Mouse (Mus musculus) cerebellum, postnatal 14 days (tissue): ENCODE measurements at regions not wholly inside any gene's neighbourhood (a gene's known extent, or its start where the extent isn't known, plus 50 kb on each side); places are given as distances from the start of the nearest gene placed in this dataset.

Experiments
- DNase-seq, 2 experiments: peaks; one replicate each; pipeline ENCODE4 v3.0.0; 2021; ENCODE audit warnings: mixed read lengths in 2 of 2

DNA sequence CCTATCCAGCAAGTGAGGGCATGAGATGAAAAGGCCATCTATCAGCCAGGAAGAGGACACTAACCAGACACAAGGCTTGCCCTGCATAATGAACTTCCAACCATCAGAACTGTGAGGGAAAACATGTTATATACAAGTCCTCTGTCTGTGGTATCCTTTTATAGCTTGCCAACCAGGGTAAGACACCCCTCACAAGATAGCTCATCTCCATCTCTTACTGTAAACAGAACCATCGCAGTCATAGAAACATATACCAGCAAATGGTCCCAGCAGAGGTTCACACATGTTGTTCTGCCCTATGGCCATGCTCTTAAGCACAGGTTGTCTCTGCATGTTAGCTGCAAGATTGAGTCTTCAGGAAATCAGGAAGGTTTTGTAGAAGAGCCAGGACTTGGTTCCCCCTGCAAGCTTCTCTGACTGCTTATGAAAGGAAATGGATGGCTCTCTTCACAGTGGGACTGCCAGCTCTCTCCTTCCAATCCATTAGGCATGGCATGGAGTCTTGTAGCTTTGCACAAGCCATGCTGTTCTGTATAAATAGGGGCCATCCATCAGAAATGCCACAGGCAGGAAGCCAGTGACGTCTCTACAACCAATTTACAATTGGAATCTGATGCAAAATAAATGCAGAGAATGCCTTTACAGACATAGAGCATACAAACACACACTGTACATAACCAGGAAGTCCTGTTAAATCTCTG lies 1514.0 kb upstream of the Lrrc6 start:
- peak; percentile 76 to 80 for DNase-seq

DNA sequence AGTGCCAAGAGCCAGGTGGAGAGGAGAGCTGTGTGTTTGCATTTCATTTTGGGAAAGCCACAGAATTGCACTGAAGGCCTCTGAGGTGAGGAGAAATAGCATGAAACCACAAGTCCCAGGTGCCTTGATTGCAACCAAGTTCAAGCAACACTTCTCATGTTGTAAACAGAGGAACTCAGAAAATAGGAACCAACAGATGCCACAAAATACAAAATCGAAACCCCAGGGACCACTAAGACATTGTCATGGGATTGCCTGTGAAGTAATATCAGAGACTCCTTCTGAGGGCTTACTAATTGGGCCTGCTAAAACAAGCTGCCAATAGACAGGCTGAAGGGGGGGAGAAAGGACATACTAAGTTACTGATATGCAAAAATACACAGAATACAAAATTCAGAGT lies 1510.5 kb upstream of the Lrrc6 start:
- DNase-seq, result peak; percentile 26 to 35

DNA sequence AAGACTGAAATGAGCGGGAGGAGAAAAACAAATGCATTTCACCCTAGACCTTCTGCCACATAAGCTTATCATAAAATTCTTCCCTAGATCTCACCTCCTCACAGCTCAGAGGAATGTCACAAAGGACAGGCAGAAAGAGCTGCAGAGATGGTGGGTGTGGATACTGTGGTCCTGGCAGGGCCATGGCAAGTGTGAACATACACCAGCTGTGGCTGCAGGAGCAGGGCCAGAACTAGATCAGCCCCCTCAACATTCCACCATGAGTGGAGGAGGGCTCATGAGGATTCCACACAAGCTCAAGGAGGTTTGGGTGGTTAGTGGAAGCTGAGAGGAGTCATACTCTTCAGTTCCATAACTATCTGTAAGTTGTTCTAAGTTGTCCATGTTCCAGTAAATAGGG lies 1509.5 kb upstream of the Lrrc6 start:
- no peak for DNase-seq

DNA sequence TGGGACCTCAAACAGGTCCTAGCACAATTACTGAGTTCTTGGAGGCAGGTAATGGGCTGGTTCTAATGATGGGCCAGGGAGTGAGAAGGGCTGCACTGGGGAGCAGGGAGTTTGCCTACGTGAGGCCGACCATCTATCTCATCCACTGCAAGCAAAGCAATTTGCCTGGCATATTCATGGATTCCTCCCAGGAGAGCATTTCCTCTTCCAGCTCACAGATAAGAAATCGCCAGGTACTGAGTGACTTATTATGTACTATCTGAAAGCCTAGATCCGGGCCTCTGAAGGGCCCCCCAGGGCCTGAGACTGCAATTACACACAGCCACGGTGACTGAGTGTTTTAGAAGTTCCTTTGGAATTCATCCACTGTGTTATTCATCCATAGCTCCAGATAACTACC lies 1504.1 kb upstream of the Lrrc6 start:
- DNase-seq, result no peak

DNA sequence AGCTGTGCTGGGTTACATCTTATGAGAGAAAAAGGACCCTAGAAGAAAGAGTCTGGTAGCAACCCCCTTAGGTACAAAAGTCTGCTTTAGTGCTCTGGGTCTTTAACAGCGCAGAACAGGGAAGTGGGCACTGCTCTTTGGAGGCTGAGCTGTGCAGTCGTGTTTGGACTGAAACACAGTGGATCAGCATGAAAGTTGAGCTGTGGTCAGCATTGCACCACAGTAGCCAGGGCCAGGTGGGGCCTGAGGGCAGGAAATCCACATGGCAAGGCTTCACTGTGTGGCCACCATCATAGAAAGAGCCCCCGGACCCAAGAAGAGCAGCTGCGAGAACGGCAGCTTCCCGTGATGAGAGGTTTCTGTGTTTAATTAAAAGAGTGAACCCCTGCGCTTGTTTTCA lies 1495.8 kb upstream of the Lrrc6 start:
- DNase-seq, result no peak

DNA sequence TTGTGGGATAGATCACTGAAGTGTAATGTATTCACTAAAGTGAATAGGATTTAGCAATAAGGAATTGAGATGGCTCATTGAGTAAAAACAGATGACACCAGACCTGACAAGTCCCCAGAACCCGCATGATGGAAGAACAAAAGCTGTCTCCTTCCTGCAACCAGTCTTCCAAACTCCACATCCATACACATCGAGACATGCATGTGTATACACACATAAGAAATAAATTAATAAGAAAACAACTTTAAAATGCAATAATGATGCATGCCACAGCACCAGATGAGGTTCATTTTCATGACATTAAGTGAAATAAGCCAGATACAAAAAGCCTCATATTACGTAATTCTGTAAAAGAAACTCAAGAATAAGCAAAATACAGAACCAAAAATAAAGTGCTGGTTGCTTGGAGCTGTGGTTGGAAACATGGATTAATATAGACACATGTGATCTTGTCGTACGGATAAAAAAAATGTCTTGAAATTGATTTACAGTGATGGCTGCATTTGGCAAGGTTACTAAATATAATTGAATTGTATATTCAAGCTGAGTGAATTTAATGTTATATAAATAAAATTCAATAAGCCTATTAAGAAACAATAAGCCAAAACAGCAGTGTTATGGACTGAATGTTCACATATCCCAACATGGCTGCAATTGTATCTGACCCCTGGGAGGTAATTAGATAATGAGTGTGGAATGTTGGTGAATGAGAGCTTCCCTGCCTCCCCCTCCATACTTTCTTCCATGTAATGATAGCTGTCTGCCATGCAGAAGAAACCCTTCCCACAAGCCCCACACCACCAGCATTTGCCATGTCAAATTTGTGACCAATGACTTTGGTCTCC lies 1488.9 kb upstream of the Lrrc6 start:
- no peak for DNase-seq

DNA sequence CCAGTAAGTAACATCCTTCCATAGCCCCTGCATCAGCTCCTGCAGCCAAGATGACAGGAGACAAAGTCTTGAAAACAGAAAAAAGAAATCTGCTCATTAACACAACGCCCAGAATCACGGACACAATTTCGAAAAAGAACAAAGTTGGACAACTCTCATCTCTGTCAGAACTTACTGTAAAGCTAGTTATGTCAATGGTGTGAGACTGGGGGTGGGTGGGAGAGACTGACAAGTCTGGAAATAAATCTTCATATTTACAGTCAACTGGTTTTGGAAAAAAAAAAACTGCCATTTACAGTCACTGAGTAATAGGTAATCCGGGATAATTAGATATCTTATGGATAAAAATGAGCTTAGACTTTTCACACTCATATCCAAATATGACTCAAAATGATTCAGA lies 1487.2 kb upstream of the Lrrc6 start:
- no peak for DNase-seq

DNA sequence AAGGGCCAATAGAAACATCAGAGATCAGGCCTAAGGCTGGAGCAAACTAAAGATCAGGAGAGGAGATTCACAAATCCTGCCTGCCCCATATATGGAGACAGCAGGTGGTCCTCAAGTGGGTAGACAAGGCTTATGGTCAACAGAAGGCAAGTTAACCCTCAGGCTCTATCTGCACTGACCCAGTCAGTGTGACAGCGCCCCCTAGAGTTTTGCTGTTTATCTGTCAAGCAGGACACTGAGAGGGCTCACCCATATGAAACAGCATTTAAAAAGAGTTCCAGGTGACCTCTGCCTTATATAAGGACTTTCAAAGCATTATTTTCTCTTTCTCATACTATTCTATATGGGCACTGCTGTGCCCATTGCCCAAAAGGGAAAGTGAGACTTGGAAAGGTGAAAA lies 1482.5 kb upstream of the Lrrc6 start:
- DNase-seq, result peak; percentile 13 to 41

DNA sequence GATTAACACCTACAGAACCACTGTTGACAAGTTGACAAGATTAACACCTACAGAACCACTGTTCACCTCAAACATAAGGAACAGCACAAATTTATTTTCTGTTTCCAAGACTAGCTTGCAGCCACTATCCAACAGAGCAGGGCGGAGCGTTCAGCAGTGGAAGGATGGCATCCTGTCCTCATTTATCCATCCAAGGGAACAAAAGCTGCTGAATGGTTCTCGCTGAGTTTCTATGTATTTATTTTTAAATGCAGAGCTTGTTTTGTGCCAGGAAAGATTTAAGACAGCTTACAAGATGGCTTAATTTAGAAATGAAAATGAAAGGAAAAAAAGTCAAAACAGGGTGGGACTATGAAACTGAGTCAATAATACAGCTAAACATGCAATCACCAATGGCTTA lies 1481.2 kb upstream of the Lrrc6 start:
- DNase-seq, result no peak

DNA sequence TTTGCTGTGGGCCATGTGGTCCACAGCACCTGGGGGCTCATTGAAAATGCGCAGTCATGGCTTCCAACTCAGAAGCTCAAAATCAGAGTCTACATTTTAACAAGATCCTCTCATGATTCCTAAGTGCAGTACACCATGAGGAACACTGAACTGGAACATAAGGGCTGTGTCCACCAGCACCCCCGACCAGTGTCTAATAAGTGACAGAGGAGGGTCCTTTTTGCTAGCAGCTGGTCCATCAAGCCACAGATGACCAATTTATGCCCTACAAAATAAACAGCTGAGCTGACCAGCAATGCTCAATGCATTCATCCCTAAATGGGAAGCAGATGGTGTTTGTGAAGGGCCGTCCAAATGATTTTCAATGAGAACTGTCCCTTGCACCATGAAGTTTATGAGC lies 1478.7 kb upstream of the Lrrc6 start:
- DNase-seq, result peak; percentile 8 to 10

DNA sequence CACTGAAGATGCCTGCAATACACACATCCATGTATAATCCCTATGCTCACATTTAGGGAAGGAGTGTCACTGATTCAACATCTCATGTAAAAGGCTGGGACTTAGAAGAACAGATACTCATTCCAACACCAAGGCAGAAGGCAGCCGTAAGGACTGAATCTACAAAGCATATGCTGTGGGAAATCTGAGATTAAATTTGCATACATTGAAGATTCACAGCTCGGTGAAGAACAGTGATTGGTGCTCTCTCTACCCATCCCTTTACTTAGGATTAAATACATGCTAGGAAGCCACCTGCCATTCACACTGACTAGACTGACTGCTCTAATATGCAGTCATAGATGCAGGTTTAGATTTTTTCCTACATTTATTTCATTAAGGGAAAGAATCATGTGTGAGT lies 1476.5 kb upstream of the Lrrc6 start:
- no peak for DNase-seq

DNA sequence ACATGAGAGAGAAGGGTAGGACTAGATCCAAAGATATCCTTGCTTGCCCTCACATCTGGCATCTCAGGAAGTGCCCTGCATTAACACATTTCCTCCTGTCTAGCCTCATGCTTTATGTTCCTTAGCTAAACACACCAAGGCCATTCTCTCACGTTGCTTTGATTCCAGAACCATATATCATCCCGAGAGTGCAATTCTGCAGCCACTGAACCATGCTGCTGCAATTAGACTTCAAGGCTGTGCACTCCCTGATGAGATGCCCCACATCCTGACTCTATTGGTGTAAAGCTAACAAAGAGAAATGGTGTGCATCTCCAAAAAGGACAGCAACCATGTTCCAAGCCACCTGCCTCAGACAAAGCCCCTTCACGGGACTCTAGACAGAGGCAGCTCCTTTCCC lies 1471.3 kb upstream of the Lrrc6 start:
- DNase-seq, result no peak

DNA sequence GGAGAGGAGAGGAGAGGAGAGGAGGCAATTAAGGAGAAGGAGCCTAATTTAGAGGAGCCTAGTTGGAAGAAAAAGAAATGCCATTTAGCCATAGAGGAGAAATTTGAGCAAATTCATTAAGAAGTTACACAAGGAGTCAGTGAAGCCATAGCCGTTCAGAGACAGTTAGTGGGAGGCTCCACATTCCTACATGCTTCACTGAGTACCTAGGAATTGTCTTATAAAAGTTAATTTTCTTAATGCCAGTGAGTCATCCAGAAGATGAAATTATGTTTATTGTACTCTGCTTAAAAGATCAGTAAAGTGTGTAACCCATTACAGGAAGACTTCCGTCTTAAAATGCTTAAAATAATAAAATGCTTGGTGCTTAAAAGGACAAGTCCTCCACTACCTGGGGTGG lies 1453.5 kb upstream of the Lrrc6 start:
- DNase-seq, result no peak

DNA sequence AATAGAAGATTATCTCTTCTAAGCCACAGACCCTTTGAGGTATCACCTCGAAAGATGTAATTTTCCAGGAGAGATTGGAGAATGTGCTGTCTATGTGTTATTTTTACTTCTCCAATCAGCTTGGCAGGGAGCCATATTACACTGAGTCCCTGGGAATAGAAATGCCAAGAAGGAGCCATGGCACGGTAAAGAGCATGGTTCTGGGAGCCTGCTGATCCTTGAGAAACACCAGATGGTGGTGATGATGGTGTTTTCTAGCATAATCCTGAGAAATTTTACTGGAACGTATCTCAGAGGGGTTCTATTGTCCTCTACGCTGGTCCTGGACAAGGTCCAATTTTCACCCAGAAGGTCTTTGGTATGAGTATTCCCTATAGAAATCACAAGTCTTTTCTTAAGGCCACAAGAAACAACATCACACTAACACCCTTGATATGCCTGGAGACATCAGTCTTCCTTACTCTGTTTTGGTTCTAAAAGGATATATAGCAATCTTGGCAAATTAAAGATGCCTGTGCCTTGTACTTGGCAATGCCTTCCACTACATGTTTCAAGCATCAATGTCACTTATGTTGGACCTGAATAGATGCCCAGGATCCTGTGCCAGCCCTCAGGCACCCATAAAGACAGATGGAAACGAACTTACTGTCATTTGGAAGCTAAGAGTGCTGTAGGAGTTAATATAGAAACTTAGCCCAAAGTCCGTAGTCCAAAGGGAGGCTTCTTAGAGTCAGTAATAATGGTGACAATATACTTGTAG lies 1449.8 kb upstream of the Lrrc6 start:
- peak; percentile 40 to 65 for DNase-seq

DNA sequence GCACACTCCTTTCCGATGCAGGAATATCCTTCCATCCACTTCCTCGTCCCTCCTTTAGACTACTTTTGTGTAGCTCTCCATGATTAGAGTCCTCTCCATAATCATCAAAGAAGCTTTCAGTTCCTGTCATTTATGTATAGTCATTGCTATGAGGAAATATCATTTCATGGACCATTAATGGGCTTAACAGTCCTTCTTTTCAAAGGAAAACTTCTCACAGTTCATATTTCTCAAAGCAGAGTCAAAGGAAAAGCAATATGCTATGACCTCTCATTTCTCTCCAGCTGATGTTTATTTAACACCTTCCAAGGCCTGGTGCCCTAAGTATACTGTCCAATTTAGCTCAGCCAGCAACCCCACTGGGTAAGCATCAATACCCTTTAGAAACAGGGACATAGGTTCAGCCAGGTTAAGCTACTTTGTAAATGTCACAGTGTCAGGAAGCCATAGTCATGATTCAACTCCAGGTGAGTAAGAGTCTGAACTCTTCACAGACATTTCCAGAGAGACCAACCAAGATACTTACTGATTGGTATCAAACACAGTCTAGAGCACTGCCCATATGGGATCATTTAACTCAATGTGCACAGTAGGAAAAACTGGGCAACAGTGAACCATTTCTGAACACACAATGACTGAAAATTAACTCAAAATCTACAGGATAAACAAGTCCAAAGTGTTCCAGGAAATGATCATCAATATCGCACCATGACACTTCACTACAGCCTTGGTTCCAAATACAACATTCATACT lies 1443.8 kb upstream of the Lrrc6 start:
- no peak for DNase-seq

DNA sequence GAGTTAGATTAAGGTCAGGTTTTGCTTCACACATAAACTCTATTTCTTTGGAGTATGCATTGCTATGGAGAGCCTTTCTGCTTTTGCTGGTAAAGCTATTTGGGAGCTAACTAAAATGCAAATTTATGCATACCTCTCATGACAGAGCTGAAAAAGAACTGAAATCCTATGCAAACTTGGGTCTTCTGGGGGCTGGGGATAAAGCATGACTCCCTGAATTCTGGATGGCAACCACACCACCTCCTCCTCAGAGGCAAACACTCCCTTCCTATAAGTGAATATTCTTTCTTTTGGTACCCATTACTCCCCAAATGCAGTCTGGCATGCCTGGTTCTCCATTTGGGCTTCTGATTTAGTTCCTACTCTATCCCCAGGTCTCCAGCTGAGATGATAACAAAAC lies 1442.3 kb upstream of the Lrrc6 start:
- no peak for DNase-seq

DNA sequence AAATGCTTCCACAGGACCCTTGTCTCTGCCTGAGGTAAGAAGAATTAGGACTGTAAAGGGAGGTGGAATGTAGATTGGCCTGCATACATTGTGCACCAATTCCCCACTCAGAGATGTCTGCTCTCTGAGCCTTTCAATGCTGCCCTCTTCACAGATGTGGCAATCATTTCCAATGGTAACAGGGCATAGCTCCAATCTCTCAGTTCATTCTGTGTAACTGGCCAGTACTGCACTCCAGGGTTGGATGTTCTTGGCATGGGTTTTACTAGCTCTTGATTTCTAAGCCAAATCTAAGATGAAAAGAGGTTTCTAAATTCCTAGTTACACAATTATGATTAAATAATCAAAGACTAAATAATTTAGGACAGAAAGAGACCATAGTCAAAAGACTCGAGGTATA lies 1439.8 kb upstream of the Lrrc6 start:
- DNase-seq, result no peak

DNA sequence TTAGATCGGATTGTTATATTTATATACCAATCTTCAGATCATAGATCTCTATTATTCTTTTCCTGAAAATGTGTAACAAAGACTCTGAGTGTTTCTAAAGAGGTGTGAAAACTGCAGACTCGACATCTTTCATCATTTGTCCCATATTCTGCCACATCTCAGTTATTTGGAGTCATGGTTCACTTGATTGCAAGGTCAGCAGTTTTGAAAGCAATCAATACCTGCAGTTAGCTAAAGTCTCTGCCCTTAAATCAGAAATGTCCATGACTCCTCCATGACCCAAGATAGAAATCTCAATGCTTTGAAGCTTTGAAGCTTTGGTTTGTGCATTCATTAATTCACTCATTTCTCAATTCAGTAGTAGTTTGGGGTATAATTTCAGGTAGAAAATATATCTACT lies 1424.2 kb upstream of the Lrrc6 start:
- no peak for DNase-seq

DNA sequence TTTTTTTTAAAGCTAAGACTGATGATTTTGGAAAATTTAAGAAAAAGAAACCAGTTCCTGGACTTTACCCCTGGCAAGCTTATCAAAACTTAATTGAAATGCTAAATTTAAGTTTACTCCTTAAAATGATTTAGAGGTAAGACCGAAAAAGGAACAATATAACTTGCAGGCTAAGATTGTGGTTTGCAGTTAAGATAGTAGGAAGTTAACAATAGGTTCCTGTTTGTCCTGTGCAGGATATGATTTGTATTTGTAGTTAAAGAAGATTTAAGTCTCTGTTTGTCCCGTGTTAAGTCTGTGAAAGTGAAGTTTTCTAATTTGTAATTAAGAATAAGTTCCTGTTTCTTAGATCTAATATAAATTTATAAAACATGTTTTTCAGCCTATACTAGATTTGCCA lies 1406.3 kb upstream of the Lrrc6 start:
- no peak for DNase-seq

DNA sequence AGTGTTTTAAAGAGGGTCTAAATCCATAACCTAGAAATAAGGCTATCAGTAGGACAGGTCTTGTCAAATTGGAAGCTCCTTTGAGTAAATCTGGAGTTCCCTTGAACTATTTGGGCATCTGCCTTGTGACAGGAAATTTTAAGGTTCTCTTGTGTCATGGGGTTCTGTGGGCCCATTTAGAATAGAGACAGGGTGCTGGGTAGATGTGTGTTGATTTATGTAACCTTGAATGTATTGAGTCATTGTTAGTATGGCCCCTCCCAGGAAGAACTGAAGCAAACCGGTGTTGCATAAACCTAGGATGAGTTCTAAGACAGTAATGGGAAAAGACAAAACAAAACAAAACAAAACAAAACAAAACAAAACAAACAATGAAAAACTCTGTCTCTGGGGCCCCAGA lies 1404.6 kb upstream of the Lrrc6 start:
- no peak for DNase-seq

DNA sequence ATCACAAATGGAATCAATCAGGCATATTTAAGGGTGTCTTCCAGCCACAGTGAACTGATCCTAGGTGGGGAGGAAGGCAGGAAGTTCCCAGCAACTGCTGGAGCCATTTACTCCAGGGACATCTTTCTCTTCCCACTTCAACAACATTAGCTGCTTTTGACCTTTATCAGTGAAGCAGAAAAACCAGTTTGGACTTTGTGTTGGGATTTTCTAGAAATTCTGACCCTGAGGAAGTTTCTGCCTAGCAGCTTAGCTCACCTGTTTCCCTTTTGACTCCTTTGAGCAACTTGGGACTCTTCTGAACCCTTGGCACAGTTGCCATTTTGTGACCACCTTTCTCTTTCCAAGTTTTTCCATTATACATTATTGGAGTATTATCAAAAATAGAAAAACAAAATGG lies 1403.9 kb upstream of the Lrrc6 start:
- DNase-seq, result no peak

DNA sequence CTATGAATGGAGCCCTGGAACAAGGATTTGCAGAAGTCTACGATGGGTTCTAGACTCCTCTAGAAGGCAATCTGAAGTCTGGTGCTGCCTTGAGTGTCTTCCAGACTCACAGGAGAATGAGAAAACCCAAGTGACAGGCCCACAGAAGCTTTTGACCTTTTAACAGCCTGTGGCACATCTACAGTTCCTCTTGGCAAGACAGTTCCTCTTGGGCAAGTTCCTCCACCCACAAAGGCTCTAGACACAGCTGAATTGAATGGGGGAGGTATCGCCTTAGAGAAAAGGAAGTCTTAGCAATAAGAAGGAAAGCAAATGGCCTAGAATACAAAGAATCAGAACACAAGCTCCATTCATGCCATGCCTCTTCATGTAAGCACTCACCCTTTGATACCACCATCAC lies 1402.3 kb upstream of the Lrrc6 start:
- no peak for DNase-seq

DNA sequence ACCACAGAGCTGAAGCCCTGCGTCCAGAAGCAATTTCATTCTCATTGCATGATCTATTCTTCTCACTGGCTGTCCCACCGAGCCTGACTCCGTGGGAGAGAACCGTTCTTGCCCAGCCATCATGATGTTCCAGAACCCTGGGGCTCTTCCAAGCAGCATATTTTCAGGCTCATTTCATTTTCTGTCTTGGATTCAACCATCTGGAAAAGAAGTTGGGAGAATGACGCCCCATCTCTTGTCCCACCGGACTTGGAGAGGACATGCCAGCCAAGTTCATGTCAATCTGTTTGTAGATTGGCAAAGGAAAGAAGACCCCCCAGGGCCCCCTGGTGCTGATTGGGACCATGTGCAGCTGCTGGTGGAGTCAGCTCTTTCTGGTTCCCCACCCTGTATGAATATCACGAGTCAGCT lies 1400.5 kb upstream of the Lrrc6 start:
- peak; percentile 18 to 49 for DNase-seq
